Mouse (Mus musculus) megakaryocyte, embryonic 14.5 days (primary cell): ENCODE measurements around the gene Tmem150a.

Experiments
- FLI1 ChIP-seq: IDR thresholded peaks from 2 replicates; pipeline ENCODE4 v1.6.1; 2012; ENCODE audit warnings: low read length, inconsistent platforms, mixed read lengths
- GATA1 ChIP-seq: IDR thresholded peaks from 3 replicates; pipeline ENCODE4 v1.6.1; 2012; ENCODE audit warnings: mixed read lengths, low read length, inconsistent platforms, borderline replicate concordance

GRCm38 (mm10) chr6:72387816-72388215 lies 32.6 kb downstream of the Tmem150a start:
- TF ChIP-seq GATA1 (no peak), FLI1 (no peak)
